Mouse (Mus musculus): Measurements from ENCODE around the gene Tmc8. TPM values are rescaled to one million over a fixed set of nuclear protein-coding genes. Genes with fewer than 3 reads are reported as not detected.
"Not testable (repeated sequence)": the region's sequence is repeated elsewhere in the genome, so short reads cannot be mapped to it uniquely, and the experiment has no call there.

Tmc8 gene
- total RNA-seq, 2 experiments from 2014 or later, result 0.56 to 1.6 TPM

DNA sequence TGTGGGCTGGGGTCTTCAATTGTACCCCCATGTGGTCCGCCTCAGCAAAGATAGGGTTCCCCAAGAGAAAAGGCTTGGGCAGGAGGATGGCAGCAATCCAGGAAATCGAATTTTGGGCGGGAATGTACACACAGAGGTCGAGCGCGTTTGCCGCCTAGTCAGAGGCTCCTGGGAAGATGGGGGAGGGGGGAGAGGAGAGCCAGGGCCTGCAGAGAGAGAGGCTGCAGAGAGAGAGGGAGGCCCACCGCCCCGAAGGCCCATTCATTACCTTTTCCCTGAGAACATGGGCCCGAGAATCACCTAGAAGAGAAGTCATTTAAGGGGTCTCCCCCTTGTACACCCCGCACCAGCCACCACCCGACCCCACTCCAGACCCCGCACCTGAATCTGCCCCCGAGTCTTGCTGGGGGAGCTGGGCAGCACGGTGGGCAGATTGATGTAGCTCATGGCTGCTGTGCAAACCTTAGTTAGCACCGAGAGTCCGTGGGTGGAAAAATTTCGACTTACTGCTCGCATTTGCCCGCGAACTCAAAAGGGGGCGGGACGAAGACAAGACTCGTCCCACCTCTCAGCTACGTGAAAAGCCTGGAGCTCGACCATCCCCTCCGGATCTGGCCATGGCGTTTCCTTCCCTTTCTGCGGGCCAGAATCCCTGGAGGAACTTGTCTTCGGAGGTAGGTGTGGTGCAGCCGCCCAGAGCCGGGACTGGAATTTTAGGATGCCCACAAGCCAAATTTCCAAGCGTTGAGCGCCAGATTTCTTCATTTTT is 43.6 kb downstream of the Tmc8 start, which contains the start of the genes Afmid and Tk1:
Gene Afmid, plus strand, starts transcription at position 592 of the 769 bp plus-strand sequence.
Gene Tk1, minus strand, starts transcription at position 760 of the 769 bp plus-strand sequence.
- peak; percentile 67 for DNase-seq

DNA sequence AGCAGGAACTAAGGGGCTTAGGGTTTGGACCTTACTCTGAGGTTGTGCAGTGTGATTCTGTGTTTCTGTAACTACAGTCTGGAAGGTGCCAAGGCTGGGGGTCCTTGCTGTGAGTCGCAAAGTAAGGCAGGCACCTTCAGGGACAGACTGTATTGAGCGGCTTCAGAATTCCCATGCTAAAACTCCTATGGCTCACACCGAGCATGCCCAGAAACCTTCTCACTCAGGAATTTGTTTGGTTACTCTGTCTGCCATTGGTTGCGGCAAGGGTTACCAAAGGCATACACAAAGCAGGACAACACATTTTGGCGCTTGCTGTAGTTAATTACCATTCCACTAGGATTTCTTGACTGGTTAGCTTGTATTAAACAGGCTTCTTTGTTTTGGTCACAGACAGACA is 44.3 kb downstream of the Tmc8 start:
- DNase-seq, result no peak

DNA sequence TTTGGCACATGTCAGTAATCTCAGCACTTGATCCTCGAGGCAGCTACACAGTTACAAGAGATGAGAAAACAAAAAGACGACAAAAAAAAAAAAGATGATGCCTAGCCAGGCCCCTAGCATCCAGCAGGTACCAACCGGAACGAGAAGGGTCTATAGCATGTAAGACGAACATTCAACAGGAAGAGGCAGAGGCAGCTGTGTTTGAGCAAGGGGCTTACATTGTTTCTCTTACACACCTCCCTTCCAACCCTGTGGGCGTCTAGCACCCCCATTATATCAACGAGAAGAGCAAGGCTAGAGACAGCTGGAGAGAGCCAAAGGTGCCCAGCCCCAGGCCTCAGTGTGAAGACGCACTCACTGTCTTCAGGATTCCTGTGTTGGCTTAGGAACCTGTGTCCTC is 45.0 kb downstream of the Tmc8 start:
- DNase-seq, result no peak

DNA sequence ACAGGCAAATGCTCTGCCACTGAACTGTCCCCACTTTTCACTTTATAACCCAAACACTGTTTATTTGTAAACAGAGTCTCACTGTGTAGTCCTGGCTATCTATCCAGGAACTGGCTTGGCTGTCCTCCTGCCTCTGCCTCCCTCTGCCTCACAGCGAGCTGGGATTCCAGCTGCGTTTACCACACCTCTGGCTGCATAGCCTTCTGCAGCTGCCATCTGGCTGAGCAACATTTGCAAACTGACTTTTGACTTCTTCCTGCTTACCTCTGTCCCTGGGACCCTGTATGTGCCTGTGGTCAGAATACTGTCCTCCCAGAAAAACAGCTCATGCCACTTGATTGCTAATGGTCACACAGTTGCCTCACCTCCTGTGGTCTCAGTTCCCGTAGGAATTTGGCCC is 45.5 kb downstream of the Tmc8 start:
- no peak for DNase-seq

DNA sequence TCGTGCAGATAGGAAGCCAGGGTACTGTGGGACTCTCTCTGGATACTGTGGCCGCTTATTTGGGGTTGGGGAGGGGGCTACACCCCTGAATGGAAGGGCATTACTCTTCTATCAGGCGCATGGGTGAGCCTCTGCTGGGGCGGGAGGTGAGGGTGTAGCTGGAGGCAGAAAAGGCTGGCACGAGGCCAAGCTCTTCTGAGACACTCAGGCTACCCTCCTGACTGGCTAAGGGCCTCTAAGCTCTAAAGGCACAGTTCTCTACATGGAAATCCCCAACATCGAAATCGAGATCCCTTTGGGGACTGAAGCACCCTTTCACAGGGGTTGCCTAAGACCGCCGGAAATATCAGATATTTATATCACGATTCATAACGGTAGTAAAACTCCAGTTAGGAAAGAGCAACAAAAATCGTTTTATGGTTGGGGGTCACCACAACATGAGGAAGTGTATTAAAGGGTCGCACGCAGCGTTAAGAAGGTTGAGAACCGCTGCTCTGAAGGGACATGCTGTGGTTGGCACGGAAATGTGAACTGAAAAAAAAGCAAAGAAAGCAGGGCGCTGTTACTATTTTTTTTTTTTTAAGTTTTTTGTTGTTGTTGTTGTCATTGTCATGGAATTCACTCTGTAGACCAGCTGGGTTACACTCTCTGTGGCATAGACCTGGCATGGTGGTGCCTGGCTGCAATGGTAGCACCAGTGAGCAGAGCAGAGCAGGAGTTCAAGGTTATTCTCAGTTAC is 46.4 kb downstream of the Tmc8 start:
- no peak for DNase-seq

DNA sequence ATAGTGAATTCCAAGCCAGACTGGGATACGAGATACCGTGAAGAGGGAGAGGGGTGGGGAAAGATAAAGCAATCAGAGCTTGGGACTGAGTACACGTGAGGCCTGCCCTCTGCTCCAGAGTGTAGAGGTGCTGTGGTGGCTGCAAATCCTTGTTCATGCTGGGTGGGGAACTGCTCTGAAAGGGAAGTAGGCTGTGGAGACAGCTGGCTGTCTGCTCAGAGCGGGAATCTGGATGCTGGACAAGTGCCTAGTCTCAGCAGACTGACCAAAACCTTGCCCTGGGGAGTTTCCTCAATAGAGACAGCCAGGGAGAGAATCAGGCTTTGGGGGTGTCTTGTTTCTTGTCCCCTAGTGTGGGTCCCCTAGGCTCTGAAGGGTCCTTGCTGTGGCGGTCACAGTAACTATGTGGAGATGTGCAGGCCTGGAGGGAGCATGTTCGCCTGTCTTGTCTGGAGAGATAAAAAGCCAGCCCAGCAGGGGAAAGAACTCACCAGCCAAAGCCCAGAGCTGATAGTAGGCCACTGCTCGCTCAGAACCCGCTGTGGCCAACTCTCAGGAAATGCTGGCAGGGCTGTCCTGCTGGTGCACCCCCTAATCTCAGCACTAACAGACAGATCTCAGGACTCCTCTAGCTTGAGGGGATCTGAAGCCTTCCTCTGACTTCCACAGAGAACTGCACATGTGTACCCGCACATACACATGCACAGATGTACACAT is 47.2 kb downstream of the Tmc8 start:
- DNase-seq, result no peak

DNA sequence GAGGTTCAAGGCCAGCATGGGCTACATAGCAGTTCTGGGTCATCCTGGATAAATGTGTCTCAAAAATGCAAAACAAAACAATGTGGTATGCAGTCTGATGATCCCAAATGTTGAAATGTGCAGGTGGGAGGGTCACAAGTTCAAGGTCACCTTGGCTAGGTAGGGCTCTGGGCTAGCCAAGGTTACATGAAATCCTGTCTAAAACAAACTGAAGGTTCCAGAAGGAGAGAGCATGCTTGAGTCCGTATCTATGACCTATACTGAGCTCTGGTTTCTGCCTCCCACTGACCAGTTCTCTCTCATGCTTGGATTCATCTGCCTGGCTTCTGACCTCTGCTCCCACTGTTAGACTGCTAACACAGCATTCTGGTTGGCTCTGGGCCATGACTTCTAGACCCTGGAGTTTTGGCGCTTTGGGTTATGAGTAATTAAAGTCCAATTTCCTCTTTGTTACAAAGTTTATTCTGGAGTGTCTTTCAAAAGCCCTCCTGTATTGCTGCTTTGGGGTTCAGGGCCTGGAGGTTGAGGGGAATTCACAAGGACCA is 47.9 kb downstream of the Tmc8 start:
- DNase-seq, result no peak

DNA sequence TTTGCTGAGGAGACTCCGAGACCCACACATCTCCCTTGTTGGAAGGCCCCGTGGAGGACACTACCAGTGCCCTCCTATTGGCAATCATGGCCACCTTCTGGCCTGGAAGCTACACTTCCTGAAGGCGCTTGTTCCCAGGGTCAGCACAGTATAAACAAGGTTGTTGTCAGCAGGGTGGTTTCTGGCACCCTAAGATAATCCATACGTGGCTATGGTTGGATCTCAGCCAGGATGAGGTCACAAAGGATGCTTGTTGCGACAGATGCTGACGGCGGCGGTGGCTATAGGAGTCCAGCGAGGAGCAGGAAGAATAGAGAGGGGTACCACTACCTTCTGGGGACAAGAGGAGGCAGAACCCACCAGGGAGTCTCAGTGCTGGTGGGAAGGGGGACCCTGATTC is 48.5 kb downstream of the Tmc8 start:
- no peak for DNase-seq

DNA sequence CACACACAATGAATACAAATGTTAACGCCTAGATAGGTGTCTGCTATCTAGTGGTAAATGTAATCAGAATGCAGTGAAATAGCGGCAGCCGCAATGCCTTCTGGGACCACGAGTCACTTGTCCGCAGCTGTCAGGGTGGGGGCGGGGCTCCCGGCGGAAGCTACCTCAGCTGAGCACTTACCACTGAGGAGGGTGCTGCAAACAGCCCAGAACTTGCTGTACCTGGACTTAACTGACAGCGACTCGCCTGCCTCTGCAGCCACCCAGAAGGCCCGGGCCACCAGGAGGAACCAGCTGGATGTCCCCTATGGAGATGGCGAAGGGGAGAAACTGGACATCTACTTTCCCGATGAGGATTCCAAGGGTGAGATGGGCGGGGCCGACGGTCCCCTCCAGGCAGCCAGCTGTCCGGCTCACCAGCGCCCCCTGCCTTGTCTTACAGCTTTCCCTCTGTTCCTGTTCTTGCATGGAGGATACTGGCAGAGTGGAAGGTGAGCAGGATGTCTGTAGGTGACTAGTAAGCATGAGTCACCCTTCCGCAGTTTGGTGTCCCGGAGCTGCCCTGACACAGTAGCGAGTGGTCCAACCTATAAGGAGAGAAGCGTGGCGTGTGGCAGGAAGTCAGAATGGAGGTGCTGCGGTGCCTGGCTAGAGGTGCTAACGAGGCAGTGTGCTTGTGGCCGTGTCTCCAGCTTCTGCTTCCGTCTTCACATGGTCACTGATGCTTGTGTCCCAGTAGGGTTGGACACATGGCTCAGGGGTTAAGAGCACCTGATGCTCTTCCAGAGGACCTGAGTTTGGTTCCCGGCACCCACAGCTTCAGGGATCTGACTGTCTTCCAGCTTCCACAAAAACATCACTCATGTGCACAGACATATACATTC is 50.5 kb downstream of the Tmc8 start:
- peak; percentile 81 for DNase-seq

DNA sequence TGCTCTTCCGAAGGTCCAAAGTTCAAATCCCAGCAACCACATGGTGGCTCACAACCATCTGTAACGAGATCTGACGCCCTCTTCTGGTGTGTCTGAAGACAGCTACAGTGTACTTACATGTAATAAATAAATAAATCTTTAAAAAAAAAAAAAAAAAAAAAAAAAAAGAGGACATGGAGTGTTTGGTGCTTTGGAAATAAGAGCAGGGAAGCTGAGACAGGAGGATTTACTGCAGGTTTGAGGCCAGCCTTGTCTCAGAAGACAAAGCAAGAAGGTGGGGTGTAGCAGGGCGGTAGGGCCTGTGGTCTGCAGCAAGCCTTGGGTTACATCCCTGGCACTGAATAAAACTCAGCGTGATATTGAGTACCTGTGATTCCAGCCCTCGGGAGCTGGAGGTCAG is 51.6 kb downstream of the Tmc8 start:
- DNase-seq, result not testable (repeated sequence)

DNA sequence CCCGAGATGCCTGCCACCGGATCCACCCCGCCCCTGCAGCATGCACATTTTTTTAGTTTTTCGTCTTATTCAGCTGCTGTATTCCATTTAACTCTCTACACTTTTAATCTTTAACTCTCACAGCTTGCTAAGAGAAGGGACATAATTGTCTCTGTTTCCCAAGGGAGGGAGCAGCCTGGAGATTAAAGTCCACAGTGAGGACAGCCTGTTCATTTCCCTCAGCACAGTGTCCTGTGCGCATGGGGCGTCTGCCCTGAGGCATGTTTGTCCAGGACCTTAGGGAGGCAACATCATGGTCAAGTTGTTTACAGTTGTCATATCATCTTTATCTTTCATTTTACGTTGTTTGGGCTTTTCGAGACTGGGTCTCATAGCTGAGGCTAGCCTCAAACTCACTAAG is 52.2 kb downstream of the Tmc8 start:
- DNase-seq, result no peak

DNA sequence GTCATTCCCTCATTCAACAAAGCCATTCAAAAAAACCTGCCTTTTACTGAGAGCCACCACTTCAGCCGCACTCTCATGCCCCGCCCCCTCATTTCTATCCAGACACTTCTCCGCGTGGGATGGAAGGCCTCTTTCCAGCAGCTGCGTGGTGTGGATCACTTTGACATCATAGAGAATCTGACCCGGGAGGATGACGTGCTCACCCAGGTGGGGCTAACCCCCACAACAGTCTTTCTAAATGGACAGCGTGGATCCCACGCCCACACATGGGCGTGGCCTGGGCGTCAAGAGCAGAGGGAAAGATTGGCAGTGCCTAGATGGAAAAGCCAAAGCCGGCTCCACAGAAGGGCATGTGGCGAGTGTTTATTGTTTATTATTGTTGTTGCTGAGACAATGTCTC is 54.4 kb downstream of the Tmc8 start:
- DNase-seq, result no peak

DNA sequence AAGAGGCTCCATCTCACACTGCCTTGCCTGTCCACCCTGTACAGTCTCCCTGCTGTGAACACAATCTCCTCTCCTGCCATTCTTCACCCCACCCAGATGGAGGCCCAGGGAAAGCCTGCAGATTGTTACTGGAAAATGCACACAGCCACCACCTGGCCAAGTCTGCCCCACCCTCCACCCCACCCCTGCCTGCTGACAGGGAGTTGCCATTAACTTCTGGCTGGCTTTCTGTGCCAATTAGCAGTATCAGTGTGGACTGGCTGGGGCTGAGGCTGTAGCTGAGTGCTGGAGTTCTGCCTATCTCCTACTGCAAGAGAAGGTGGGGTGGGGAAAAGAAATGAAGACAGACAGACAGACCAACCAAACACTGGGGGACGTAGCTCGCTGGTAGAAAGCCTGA is 56.7 kb downstream of the Tmc8 start:
- no peak for DNase-seq

DNA sequence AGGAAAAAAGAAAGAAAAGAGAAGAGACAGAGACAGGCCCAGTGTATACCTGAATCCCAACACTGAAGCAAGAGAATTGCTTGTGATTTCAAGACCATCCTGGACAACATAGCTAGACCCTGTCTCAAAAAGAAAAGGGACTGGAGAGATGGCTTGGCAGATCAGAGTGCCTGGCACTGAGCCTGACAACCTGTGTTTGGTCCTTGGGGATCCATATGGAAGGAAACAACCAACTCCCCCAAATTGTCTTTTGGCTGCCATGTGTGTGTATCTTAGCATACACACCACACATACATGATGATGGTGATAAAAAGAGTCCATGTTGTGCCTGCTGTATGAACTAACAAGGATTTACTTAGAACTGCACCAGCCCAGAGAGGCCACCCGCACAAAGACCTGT is 57.1 kb downstream of the Tmc8 start:
- no peak for DNase-seq

DNA sequence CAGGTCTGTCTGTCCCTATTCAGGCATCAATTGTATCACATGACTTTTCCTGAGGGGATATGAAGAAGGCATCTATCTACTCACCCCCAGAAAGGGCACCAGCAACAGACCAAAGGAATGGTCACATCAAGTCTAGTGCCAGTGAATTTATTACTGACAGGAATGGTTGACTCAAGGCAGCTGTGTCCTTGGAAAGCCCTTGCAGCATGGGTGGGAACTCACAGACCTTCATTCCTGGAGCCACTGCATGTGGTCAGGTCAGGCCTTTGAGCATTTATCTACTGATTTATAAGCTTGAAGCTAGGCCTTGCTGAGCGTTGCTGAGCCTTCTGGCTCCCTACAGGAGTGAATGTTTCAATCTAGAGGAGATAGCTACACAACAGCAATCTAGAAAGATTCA is 59.0 kb downstream of the Tmc8 start:
- no peak for DNase-seq

Other genes starting within 250 kb of the Tmc8 start
- gene Tnrc6c, start 127.8 kb upstream of the Tmc8 start, total RNA-seq (2021), result 10 to 100 TPM; 17.2 to 18.2 TPM
- 1 to 10 TPM; 6.8 to 7.8 TPM for gene Tmc6, start 122 bp downstream of the Tmc8 start, total RNA-seq (2021)
- gene 6030468B19Rik, start 15.6 kb downstream of the Tmc8 start, total RNA-seq (2021), result not detected
- gene Gm20708, start 27.6 kb downstream of the Tmc8 start, total RNA-seq (2021), result 1 to 10 TPM; 1.0 to 1.1 TPM
- 100 to 1,000 TPM; 143 to 146 TPM for gene Syngr2, start 27.6 kb downstream of the Tmc8 start, total RNA-seq (2021)
- 1 to 10 TPM; 1.9 to 3.1 TPM for gene Afmid, start 43.8 kb downstream of the Tmc8 start, total RNA-seq (2021)
- 1 to 10 TPM; 2.8 to 4.3 TPM for gene Tk1, start 44.0 kb downstream of the Tmc8 start, total RNA-seq (2021)
- under 1 TPM in 1 of 2 experiments, not detected in 1; 0.86 TPM for gene Birc5, start 67.2 kb downstream of the Tmc8 start, total RNA-seq (2021)
- gene Tmem235, start 78.7 kb downstream of the Tmc8 start, total RNA-seq (2021), result not detected
- 1 to 10 TPM; 4.7 to 6.1 TPM for gene Tha1, start 91.4 kb downstream of the Tmc8 start, total RNA-seq (2021)
- gene Socs3, start 188.0 kb downstream of the Tmc8 start, total RNA-seq (2021), result 1 to 10 TPM; 4.4 to 6.1 TPM
- 10 to 100 TPM; 18.4 to 18.6 TPM for gene Pgs1, start 204.2 kb downstream of the Tmc8 start, total RNA-seq (2021)